In genomic region chr10:80070837-80071515, GRCm38 (mm10) we compare ENCODE assay signal across 8 mouse cellular contexts. TPM values are rescaled to one million over a fixed set of nuclear protein-coding genes. Genes with fewer than 3 reads are reported as not detected.
A peak's percentile ranks its signal among the peaks of the same experiment; 100 is the strongest.
DNase-seq lines count a peak whose midpoint lies in the region; ATAC-seq and TF ChIP-seq lines count a peak whose summit lies in the region.

No protein-coding gene starts in this region.

- peaks cover 4% of the 10 kb centered on the region for H3K4me1 ChIP-seq in cortical plate, adult 2 months (ENCODE audit: control insufficient read depth, insufficient read depth, low read length)
- peaks cover 37% of the 10 kb centered on the region for H3K4me1 ChIP-seq in kidney, adult 2 months (ENCODE audit: control insufficient read depth, insufficient read depth, low read length)
- H3K4me1 ChIP-seq in limb, embryonic 12.5 days (replicated peaks): peaks cover 22% of the 10 kb centered on the region
- H3K4me1 ChIP-seq in midbrain, embryonic 11.5 days (ENCODE audit: control insufficient read depth, insufficient read depth, low read length): no peaks in the 10 kb centered on the region
- H3K4me1 ChIP-seq in spleen, adult 2 months (ENCODE audit: control insufficient read depth, insufficient read depth, insufficient read length): peaks cover 14% of the 10 kb centered on the region

- no peaks in the 10 kb centered on the region for H3K36me3 ChIP-seq in kidney, adult 2 months (ENCODE audit: control insufficient read depth, insufficient read depth, low read length)
- peaks cover 9% of the 10 kb centered on the region; the same call in 1 of the 2 replicates for H3K36me3 ChIP-seq in limb, embryonic 12.5 days
- H3K36me3 ChIP-seq in midbrain, embryonic 11.5 days (ENCODE audit: control insufficient read depth, insufficient read depth, low read length): no peaks in the 10 kb centered on the region; the same call in 1 of the 2 replicates
- peaks cover 44% of the 10 kb centered on the region for H3K36me3 ChIP-seq in spleen, adult 2 months (ENCODE audit: control insufficient read depth, insufficient read depth, low read length)

- DNase-seq in adrenal gland, postnatal 25 days: peak; percentile 95
- DNase-seq in heart, adult 11 months: peak; percentile 99
- DNase-seq in kidney, adult 2 months: peak; percentile 96
- no peak for DNase-seq in midbrain, embryonic 11.5 days (ENCODE audit: low spot score, missing footprints)
- DNase-seq in spleen, adult 2 months (ENCODE audit: low read depth in 1 of 2, low spot score in 2 of 2): no peak
- DNase-seq in thymus, postnatal 10 days (ENCODE audit: low spot score in 2 of 2): no peak

- 38% methylated on average over 9 of the region's 9 CpGs for WGBS in kidney, adult 2 months
- WGBS in limb, embryonic 12.5 days: 53% methylated on average over 9 of the region's 9 CpGs
- 78% methylated on average over 9 of the region's 9 CpGs for WGBS in midbrain, embryonic 11.5 days
- WGBS in spleen, adult 2 months: 65% methylated on average over 9 of the region's 9 CpGs

- no peak for TF ChIP-seq POLR2A in cortical plate, adult 2 months (IDR thresholded peaks at IDR 0.05; ENCODE audit: extremely low read depth, insufficient read depth, low read length)
- TF ChIP-seq POLR2A in kidney, adult 2 months (IDR thresholded peaks at IDR 0.05; ENCODE audit: low read depth, low read length): no peak
- no peak for TF ChIP-seq POLR2A in spleen, adult 2 months (IDR thresholded peaks at IDR 0.05; ENCODE audit: low read depth, low read length)

- H3K27me3 ChIP-seq in kidney, adult 2 months (replicated peaks; ENCODE audit: control insufficient read depth, insufficient read depth, low read length): no peaks in the 10 kb centered on the region
- H3K27me3 ChIP-seq in limb, embryonic 12.5 days: no peaks in the 10 kb centered on the region
- H3K27me3 ChIP-seq in midbrain, embryonic 11.5 days (ENCODE audit: control insufficient read depth, insufficient read depth, low read length): no peaks in the 10 kb centered on the region
- H3K27me3 ChIP-seq in spleen, adult 2 months (ENCODE audit: control insufficient read depth, insufficient read depth, low read length): no peaks in the 10 kb centered on the region

- ATAC-seq in limb, embryonic 12.5 days (ENCODE audit: insufficient number of reproducible peaks, insufficient read depth, low FRiP score, low TSS enrichment, low read depth): 0 out of 2 replicates have a peak, but pooled peaks have one; percentile 53
- ATAC-seq in midbrain, embryonic 11.5 days (ENCODE audit: low FRiP score): no peak

- TF ChIP-seq CTCF in cortical plate, adult 2 months (IDR thresholded peaks at IDR 0.05; ENCODE audit: extremely low read depth, insufficient read depth, low read length): no peak
- no peak for TF ChIP-seq CTCF in kidney, adult 2 months (conservative IDR thresholded peaks at IDR 0.05; ENCODE audit: insufficient read depth, insufficient read length, low read depth, low read length)
- no peak for TF ChIP-seq CTCF in spleen, adult 2 months (IDR thresholded peaks at IDR 0.05; ENCODE audit: extremely low read depth, insufficient read depth, insufficient read length, insufficient replicate concordance)

- H3K9ac ChIP-seq in limb, embryonic 12.5 days (replicated peaks): no peak overlapping the region; the same call in 1 of the 2 replicates
- H3K9ac ChIP-seq in midbrain, embryonic 11.5 days (ENCODE audit: low read length): no peak overlapping the region

- H3K9me3 ChIP-seq in limb, embryonic 12.5 days: no peaks in the 10 kb centered on the region
- no peaks in the 10 kb centered on the region for H3K9me3 ChIP-seq in midbrain, embryonic 11.5 days (ENCODE audit: control insufficient read depth, low read length)

- no peak overlapping the region for H3K4me2 ChIP-seq in limb, embryonic 12.5 days
- H3K4me2 ChIP-seq in midbrain, embryonic 11.5 days: no peak overlapping the region

- H3K27ac ChIP-seq in cortical plate, adult 2 months (ENCODE audit: insufficient read depth, low read length): peak overlapping the region; percentile 19; the same call in 1 of the 2 replicates
- H3K27ac ChIP-seq in kidney, adult 2 months (ENCODE audit: insufficient read depth, low read depth, low read length): peak overlapping the region; percentile 84
- H3K27ac ChIP-seq in limb, embryonic 12.5 days: peak overlapping the region; percentile 70
- H3K27ac ChIP-seq in midbrain, embryonic 11.5 days (ENCODE audit: low read depth, low read length): peak overlapping the region; percentile 22; the same call in 1 of the 2 replicates
- peak overlapping the region; percentile 6; the same call in 1 of the 2 replicates for H3K27ac ChIP-seq in spleen, adult 2 months (ENCODE audit: insufficient read depth, low read length)

- H3K4me3 ChIP-seq in cortical plate, adult 2 months (ENCODE audit: insufficient read depth, low read length): no peak overlapping the region
- H3K4me3 ChIP-seq in kidney, adult 2 months (ENCODE audit: insufficient read depth, low read depth, low read length): no peak overlapping the region
- no peak overlapping the region for H3K4me3 ChIP-seq in limb, embryonic 12.5 days (replicated peaks)
- H3K4me3 ChIP-seq in midbrain, embryonic 11.5 days (ENCODE audit: low read depth, low read length): no peak overlapping the region
- no peak overlapping the region for H3K4me3 ChIP-seq in spleen, adult 2 months (ENCODE audit: extremely low read depth, insufficient read depth, insufficient read length)

RNA-seq across cellular contexts. Expression of gene Gpx4, which starts 24.0 kb away (rescaled TPM):
- 977 and 1,201 TPM in 2 replicates for total RNA-seq in adrenal gland, postnatal 25 days (2021)
- polyA plus RNA-seq in cortical plate, adult 2 months (2012; rRNA removed): 890 and 934 TPM in 2 replicates
- polyA plus RNA-seq in kidney, adult 2 months (2012; rRNA removed): 1,431 and 1,557 TPM in 2 replicates
- polyA plus RNA-seq in limb, embryonic 12.5 days (2016; fragmentation: Nextera tagmentation; extraction: Ambion mirVana): 463 and 494 TPM in 2 replicates
- 581 and 594 TPM in 2 replicates for polyA plus RNA-seq in midbrain, embryonic 11.5 days (2014; fragmentation: Nextera tagmentation; extraction: Ambion mirVana)
- polyA plus RNA-seq in spleen, adult 2 months (2012; rRNA removed): 238 and 259 TPM in 2 replicates

RNA-seq across cellular contexts. Expression of gene Polr2e, which starts 31.4 kb away (rescaled TPM):
- total RNA-seq in adrenal gland, postnatal 25 days (2021): 84.3 and 101 TPM in 2 replicates
- 236 and 245 TPM in 2 replicates for polyA plus RNA-seq in cortical plate, adult 2 months (2012; rRNA removed)
- 230 and 235 TPM in 2 replicates for polyA plus RNA-seq in kidney, adult 2 months (2012; rRNA removed)
- polyA plus RNA-seq in limb, embryonic 12.5 days (2016; fragmentation: Nextera tagmentation; extraction: Ambion mirVana): 241 and 251 TPM in 2 replicates
- polyA plus RNA-seq in midbrain, embryonic 11.5 days (2014; fragmentation: Nextera tagmentation; extraction: Ambion mirVana): 200 and 225 TPM in 2 replicates
- 139 and 182 TPM in 2 replicates for polyA plus RNA-seq in spleen, adult 2 months (2012; rRNA removed)

RNA-seq across cellular contexts. Expression of gene Sbno2, which starts 34.4 kb away (rescaled TPM):
- 66.1 and 73.2 TPM in 2 replicates for total RNA-seq in adrenal gland, postnatal 25 days (2021)
- 22.9 and 24.4 TPM in 2 replicates for polyA plus RNA-seq in cortical plate, adult 2 months (2012; rRNA removed)
- 27.7 and 30.8 TPM in 2 replicates for polyA plus RNA-seq in kidney, adult 2 months (2012; rRNA removed)
- 13.9 and 14.4 TPM in 2 replicates for polyA plus RNA-seq in limb, embryonic 12.5 days (2016; fragmentation: Nextera tagmentation; extraction: Ambion mirVana)
- 7.0 and 7.3 TPM in 2 replicates for polyA plus RNA-seq in midbrain, embryonic 11.5 days (2014; fragmentation: Nextera tagmentation; extraction: Ambion mirVana)
- polyA plus RNA-seq in spleen, adult 2 months (2012; rRNA removed): 95.0 and 122 TPM in 2 replicates

RNA-seq across cellular contexts. Expression of gene Stk11, which starts 44.6 kb away (rescaled TPM):
- total RNA-seq in adrenal gland, postnatal 25 days (2021): 154 TPM in 2 replicates
- 91.8 and 94.2 TPM in 2 replicates for polyA plus RNA-seq in cortical plate, adult 2 months (2012; rRNA removed)
- 114 and 117 TPM in 2 replicates for polyA plus RNA-seq in kidney, adult 2 months (2012; rRNA removed)
- 16.1 and 18.1 TPM in 2 replicates for polyA plus RNA-seq in limb, embryonic 12.5 days (2016; fragmentation: Nextera tagmentation; extraction: Ambion mirVana)
- polyA plus RNA-seq in midbrain, embryonic 11.5 days (2014; fragmentation: Nextera tagmentation; extraction: Ambion mirVana): 18.5 and 23.1 TPM in 2 replicates
- 120 and 144 TPM in 2 replicates for polyA plus RNA-seq in spleen, adult 2 months (2012; rRNA removed)

RNA-seq across cellular contexts. Expression of gene Arhgap45, which starts 54.5 kb away (rescaled TPM):
- 3.7 and 4.3 TPM in 2 replicates for total RNA-seq in adrenal gland, postnatal 25 days (2021)
- 6.6 and 7.2 TPM in 2 replicates for polyA plus RNA-seq in cortical plate, adult 2 months (2012; rRNA removed)
- polyA plus RNA-seq in kidney, adult 2 months (2012; rRNA removed): 9.6 and 25.5 TPM in 2 replicates
- polyA plus RNA-seq in limb, embryonic 12.5 days (2016; fragmentation: Nextera tagmentation; extraction: Ambion mirVana): 12.5 and 12.6 TPM in 2 replicates
- 3.6 and 3.8 TPM in 2 replicates for polyA plus RNA-seq in midbrain, embryonic 11.5 days (2014; fragmentation: Nextera tagmentation; extraction: Ambion mirVana)
- 492 and 574 TPM in 2 replicates for polyA plus RNA-seq in spleen, adult 2 months (2012; rRNA removed)

Comparison
In these comparisons a context has a peak if more than half of its experiments do, and no peak if none do; other contexts are left out.
1. DNase-seq: peak in adrenal gland, postnatal 25 days (single experiment), heart, adult 11 months (single experiment) and kidney, adult 2 months (single experiment); none in midbrain, embryonic 11.5 days (single experiment), spleen, adult 2 months (0 of 2) and thymus, postnatal 10 days (0 of 2).
2. H3K27ac ChIP-seq: peak in every context shown above with its lines; median percentile 84 in kidney, adult 2 months; 70 in limb, embryonic 12.5 days; 22 in midbrain, embryonic 11.5 days; 19 in cortical plate, adult 2 months; 6 in spleen, adult 2 months.